Mouse (Mus musculus) heart, adult 2 months (tissue): Measurements from ENCODE around the gene Apbb1.

Experiments used
- CTCF ChIP-seq: fragments of 200-600 bp; IDR thresholded peaks from 2 replicates; pipeline ENCODE4 v1.8.1; 2022; ENCODE audit warnings: antibody characterized with exemption, mild to moderate bottlenecking, moderate library complexity
- EP300 ChIP-seq: fragments of 200-500 bp; IDR thresholded peaks from 2 replicates; pipeline ENCODE4 v1.6.1; 2011; ENCODE audit warnings: low read depth, low read length, control low read depth; ENCODE audit not compliant: insufficient read depth

DNA sequence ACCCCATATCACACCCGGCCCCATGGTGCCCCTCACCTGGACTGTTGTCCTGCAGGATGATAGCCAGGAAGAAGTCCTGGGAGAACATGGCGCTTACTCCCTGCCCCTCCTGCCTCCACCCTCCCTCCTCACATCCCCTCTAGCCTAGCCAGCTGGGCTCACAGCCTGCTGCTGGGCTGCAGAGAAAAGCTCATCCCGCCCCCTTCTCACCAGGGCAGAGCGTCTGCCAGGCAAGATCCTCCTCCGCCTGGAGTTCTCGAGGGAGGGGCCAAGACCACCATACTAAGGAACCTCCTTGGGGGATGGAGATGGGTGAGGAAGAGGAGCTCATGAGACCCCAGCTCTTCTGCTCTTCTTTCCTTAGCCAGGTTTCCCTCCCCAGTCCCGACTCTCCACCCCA, 12.9 kb downstream of the Apbb1 start:
- no peak for TF ChIP-seq EP300
- TF ChIP-seq CTCF: no peak
